Mouse (Mus musculus) megakaryocyte, embryonic 14.5 days (primary cell): Measurements from ENCODE around the gene Scgb2b21. TPM values are rescaled to one million over a fixed set of nuclear protein-coding genes. Genes with fewer than 3 reads are reported as not detected.
"Not testable (repeated sequence)": the region's sequence is repeated elsewhere in the genome, so short reads cannot be mapped to it uniquely, and the experiment has no call there.

Source experiments
- H3K27me3 ChIP-seq: replicated peaks from 2 replicates; pipeline ENCODE3; 2012; ENCODE audit warnings: inconsistent platforms
- H3K36me3 ChIP-seq: replicated peaks from 2 replicates; pipeline ENCODE3; 2012; ENCODE audit warnings: low read length, inconsistent platforms, mixed read lengths
- H3K4me1 ChIP-seq: 2 replicates; pipeline ENCODE4 v1.6.1; 2012; ENCODE audit warnings: inconsistent platforms
- H3K4me3 ChIP-seq: replicated peaks from 2 replicates; pipeline ENCODE3; 2012; ENCODE audit warnings: moderate library complexity, mild to moderate bottlenecking, inconsistent platforms
- H3K9me3 ChIP-seq: 2 replicates; pipeline ENCODE4 v1.6.1; 2012; ENCODE audit warnings: inconsistent platforms
- FLI1 ChIP-seq: IDR thresholded peaks from 2 replicates; pipeline ENCODE4 v1.6.1; 2012; ENCODE audit warnings: low read length, inconsistent platforms, mixed read lengths
- GATA1 ChIP-seq: IDR thresholded peaks from 3 replicates; pipeline ENCODE4 v1.6.1; 2012; ENCODE audit warnings: mixed read lengths, low read length, inconsistent platforms, borderline replicate concordance
- polyA plus RNA-seq: library from polyadenylated mRNA; stranded (reverse); fragments of >175 nt; gene quantifications from 2 replicates; pipeline ENCODE4 v1.2.3, GENCODE M21; 2012; ENCODE audit warnings: low replicate concordance; ENCODE audit not compliant: insufficient read depth

Gene Scgb2b21
- polyA plus RNA-seq = not detected in 2 replicates

DNA sequence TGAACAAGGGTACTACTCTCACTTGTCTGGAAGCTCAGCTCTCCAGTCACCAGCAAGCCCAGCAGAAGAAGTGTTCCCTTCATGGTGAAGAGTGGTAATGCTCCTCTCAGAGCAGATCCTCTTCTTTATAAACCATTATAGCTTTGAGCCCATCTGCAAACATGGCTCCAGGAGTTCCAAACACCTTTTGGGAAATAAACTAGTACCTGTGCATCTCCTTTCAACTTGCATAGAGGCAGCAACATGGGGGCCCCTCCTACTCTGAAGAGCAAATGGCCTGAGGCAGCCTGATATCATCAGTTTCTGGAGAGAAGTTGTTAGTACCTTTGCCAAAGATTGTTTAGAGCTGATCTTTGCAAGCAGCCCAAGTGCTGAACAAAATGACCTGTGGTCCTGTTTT is at the start of gene Scgb2b21:
Gene Scgb2b21 (minus strand): TSS at position 101 of the 400 bp plus-strand sequence.
- no peaks in the 10 kb centered on the region for H3K36me3 ChIP-seq
- no peaks in the 10 kb centered on the region for H3K4me1 ChIP-seq
- no peaks in the 10 kb centered on the region for H3K27me3 ChIP-seq
- TF ChIP-seq GATA1 (no peak), FLI1 (no peak)
- H3K4me3 ChIP-seq = no peak within 1 kb of the TSS
- H3K9me3 ChIP-seq = peaks cover 27% of the 10 kb centered on the region

GRCm38 (mm10) chr7:33543420-33543819 is 23.2 kb upstream of the Scgb2b21 start:
- H3K4me1 ChIP-seq, H3K27me3 ChIP-seq, H3K4me3 ChIP-seq, H3K36me3 ChIP-seq: not testable (repeated sequence)
- H3K9me3 ChIP-seq = peaks cover 16% of the 10 kb centered on the region

Other genes starting within 250 kb of the Scgb2b21 start
- gene Scgb2b19, start 240.1 kb downstream of the Scgb2b21 start, polyA plus RNA-seq = not detected in 2 replicates
- not detected in 2 replicates for gene Scgb1b19, start 233.2 kb downstream of the Scgb2b21 start, polyA plus RNA-seq
- not detected in 2 replicates for gene Scgb2b20, start 154.1 kb downstream of the Scgb2b21 start, polyA plus RNA-seq
- gene Scgb1b20, start 147.2 kb downstream of the Scgb2b21 start, polyA plus RNA-seq = not detected in 2 replicates
- gene Scgb2b24, start 218.9 kb upstream of the Scgb2b21 start, polyA plus RNA-seq = not detected in 2 replicates
- not detected in 2 replicates for gene Scgb1b24, start 223.3 kb upstream of the Scgb2b21 start, polyA plus RNA-seq